Mouse (Mus musculus): Measurements from ENCODE around the gene Samsn1. TPM values are rescaled to one million over a fixed set of nuclear protein-coding genes. Genes with fewer than 3 reads are reported as not detected.

Gene Samsn1
- polyA plus RNA-seq, 1 experiment, result not detected

DNA sequence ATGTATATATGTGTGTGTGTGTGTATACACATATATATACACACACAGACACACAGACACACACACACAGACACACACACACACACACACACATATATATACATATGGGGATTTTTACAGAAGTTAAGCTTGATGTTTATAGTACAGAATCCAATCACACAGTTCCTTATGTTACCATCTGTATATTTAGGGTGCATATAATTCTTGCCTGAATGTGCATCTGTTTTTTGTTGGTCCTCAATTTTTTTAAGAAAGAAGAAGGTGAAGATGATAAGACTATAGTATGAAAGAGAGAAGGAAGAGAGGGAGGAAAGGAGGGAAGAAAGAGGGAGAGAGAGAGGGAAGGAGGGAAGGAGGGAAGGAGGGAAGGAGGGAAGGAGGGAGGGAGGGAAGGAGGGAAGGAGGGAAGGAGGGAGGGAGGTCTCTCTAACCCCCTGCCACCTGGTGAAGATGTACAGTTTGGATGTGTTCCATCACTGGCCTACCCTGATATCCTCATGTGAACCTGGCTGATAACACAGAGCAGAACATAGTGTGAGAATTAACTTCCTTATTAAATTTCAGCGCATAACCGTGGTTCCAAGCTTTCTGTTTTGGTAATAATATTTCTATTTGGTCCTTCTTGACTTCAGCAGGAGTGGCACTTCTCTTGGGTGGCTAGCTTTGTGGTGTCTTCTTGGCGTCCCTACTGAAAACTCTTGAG is 19.1 kb downstream of the Samsn1 start:
- TF ChIP-seq CTCF (IDR thresholded peaks at IDR 0.05; ENCODE audit: borderline replicate concordance, insufficient read depth, low read length) (no peak), POLR2A (IDR thresholded peaks at IDR 0.05; ENCODE audit: low read depth, low read length) (no peak)
- H3K27ac ChIP-seq (ENCODE audit: insufficient read depth, low read length), result no peak overlapping the region
- H3K4me3 ChIP-seq (ENCODE audit: insufficient read depth, low read length), result no peak overlapping the region
- no peaks in the 10 kb centered on the region for H3K4me1 ChIP-seq (ENCODE audit: control insufficient read depth, insufficient read depth, low read length)

DNA sequence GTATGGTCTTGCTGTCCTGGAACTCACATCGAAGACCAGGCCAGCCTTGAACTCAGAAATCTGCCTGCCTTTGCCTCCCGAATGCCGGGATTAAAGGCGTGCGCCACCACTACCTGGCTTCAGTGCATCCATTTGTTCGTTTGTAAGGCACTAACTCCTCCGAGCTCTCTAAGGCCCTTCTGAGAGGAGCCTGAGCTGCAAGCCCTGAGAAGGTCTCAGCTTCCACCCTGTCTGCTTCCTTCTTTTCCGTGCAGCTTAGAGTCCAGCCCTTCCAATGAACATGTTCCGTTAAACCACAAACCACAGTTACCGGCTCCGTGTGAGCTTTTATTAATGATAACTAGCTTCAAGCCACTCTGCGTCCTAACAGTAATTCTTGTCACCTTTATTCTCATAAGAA is 19.8 kb downstream of the Samsn1 start:
- TF ChIP-seq CTCF (IDR thresholded peaks at IDR 0.05; ENCODE audit: borderline replicate concordance, insufficient read depth, low read length), result no peak
- no peak for TF ChIP-seq POLR2A (IDR thresholded peaks at IDR 0.05; ENCODE audit: low read depth, low read length)
- no peak overlapping the region for H3K27ac ChIP-seq (ENCODE audit: insufficient read depth, low read length)
- no peaks in the 10 kb centered on the region for H3K4me1 ChIP-seq (ENCODE audit: control insufficient read depth, insufficient read depth, low read length)
- no peak overlapping the region for H3K4me3 ChIP-seq (ENCODE audit: insufficient read depth, low read length)

DNA sequence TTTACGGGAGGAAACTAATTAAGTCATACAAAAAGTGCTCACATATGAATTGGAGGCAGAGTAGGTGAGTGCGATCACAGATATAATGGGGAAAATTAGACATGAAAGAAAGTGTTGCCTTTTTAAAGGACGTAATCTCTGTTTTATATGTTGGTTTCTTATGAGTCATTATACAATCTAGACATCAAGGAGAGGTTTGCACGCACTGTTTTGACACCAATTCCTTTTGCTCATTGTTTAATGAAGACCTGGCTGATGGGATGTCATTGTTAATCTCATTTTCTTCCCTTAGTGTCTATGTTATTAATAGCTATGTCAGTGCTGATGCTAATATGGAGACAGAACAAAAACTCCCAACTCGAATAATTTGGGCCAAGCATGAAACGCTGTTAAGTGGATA is 20.3 kb downstream of the Samsn1 start:
- no peaks in the 10 kb centered on the region for H3K4me1 ChIP-seq (ENCODE audit: control insufficient read depth, insufficient read depth, low read length)
- no peak overlapping the region for H3K4me3 ChIP-seq (ENCODE audit: insufficient read depth, low read length)
- no peak overlapping the region for H3K27ac ChIP-seq (ENCODE audit: insufficient read depth, low read length)
- TF ChIP-seq POLR2A (IDR thresholded peaks at IDR 0.05; ENCODE audit: low read depth, low read length) (no peak), CTCF (IDR thresholded peaks at IDR 0.05; ENCODE audit: borderline replicate concordance, insufficient read depth, low read length) (no peak)

DNA sequence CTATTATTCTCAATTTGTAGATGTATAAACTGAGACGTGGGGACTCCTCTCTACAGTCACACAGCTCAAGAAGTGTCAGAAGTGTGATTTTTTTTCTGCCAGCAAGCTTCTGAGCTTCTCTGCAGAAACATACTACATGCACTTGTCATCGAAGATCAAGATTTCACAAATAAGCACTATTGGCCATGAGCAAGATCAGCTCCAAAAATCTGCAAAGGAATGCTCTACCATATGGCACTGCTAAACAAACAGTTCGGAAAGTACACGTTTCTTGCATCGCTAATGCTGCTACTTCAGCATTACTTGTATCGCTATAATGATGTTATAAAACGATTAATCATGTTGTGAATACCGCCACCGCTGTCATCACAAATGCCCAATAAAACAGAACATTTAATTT is 22.0 kb downstream of the Samsn1 start:
- TF ChIP-seq CTCF (IDR thresholded peaks at IDR 0.05; ENCODE audit: borderline replicate concordance, insufficient read depth, low read length) (no peak), POLR2A (IDR thresholded peaks at IDR 0.05; ENCODE audit: low read depth, low read length) (no peak)

DNA sequence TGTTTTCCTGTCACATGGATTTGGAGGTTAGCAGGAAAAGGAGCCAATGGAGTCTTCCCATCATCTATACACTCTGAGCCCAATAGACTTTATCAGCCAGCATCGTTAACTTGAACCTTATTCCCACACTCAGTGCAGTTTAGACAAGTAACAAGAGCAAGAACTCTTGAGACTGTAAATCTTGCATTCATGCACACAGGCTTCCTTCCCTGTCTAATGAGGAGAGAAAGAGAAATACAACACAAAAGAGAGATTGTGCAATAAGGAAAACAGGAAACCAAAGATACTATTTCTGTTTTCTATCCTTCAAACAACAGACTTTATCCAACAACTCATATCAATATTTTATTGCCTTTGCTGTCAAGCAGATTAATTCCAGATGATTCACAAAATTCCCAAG is 31.9 kb downstream of the Samsn1 start:
- Histone ChIP-seq H3K4me1 (ENCODE audit: control insufficient read depth, insufficient read depth, low read length) (no peaks in the 10 kb centered on the region), H3K4me3 (ENCODE audit: insufficient read depth, low read length) (no peak overlapping the region), H3K27ac (ENCODE audit: insufficient read depth, low read length) (no peak overlapping the region)
- TF ChIP-seq CTCF (IDR thresholded peaks at IDR 0.05; ENCODE audit: borderline replicate concordance, insufficient read depth, low read length) (no peak), POLR2A (IDR thresholded peaks at IDR 0.05; ENCODE audit: low read depth, low read length) (no peak)

More for the DNA sequence above, 22.0 kb downstream of the Samsn1 start:
- H3K4me1 ChIP-seq (ENCODE audit: control insufficient read depth, insufficient read depth, low read length), result no peaks in the 10 kb centered on the region
- no peak overlapping the region for H3K4me3 ChIP-seq (ENCODE audit: insufficient read depth, low read length)
- no peak overlapping the region for H3K27ac ChIP-seq (ENCODE audit: insufficient read depth, low read length)

DNA sequence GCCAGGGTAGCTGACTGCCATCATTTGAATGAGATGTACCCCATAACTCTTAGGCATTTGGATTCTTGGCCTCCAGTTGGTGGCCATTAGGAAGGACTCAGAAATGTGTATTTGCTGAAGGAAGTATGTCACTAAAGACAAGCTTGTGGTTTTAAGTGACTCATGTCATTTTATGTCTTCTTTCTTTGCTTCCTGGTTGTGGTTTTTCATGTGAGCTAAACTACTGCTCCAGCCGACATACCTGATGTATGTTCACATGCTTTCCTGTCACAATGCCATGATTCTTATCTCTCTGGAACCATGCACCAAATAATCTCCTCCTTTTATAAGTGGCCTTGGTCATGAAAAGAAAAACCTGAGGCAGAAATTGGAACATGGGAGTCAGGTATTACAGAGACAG is 38.2 kb downstream of the Samsn1 start:
- Histone ChIP-seq H3K4me1 (ENCODE audit: control insufficient read depth, insufficient read depth, low read length) (no peaks in the 10 kb centered on the region), H3K4me3 (ENCODE audit: insufficient read depth, low read length) (no peak overlapping the region), H3K27ac (ENCODE audit: insufficient read depth, low read length) (no peak overlapping the region)
- TF ChIP-seq CTCF (IDR thresholded peaks at IDR 0.05; ENCODE audit: borderline replicate concordance, insufficient read depth, low read length), result no peak
- TF ChIP-seq POLR2A (IDR thresholded peaks at IDR 0.05; ENCODE audit: low read depth, low read length), result no peak

DNA sequence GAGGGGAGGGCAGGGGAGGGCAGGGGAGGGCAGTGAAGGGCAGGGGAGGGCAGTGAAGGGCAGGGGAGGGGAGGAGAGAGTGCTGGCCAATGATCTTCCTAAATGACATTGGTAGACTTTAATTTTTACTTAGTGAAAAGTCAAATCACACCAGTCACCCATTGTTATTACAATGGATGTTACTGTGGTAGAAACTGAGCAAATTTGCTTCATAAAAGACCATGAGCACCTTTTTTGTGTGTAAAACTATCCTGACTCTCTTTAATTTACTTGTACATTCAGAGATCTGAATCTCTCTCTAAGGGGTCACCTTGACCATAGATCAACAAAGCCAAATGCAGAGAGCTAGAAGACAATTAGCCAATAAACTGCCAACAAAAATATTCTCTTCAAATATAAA is 42.7 kb downstream of the Samsn1 start:
- no peak for TF ChIP-seq CTCF (IDR thresholded peaks at IDR 0.05; ENCODE audit: borderline replicate concordance, insufficient read depth, low read length)
- no peak for TF ChIP-seq POLR2A (IDR thresholded peaks at IDR 0.05; ENCODE audit: low read depth, low read length)
- no peak overlapping the region for H3K4me3 ChIP-seq (ENCODE audit: insufficient read depth, low read length)
- no peaks in the 10 kb centered on the region for H3K4me1 ChIP-seq (ENCODE audit: control insufficient read depth, insufficient read depth, low read length)
- no peak overlapping the region for H3K27ac ChIP-seq (ENCODE audit: insufficient read depth, low read length)

DNA sequence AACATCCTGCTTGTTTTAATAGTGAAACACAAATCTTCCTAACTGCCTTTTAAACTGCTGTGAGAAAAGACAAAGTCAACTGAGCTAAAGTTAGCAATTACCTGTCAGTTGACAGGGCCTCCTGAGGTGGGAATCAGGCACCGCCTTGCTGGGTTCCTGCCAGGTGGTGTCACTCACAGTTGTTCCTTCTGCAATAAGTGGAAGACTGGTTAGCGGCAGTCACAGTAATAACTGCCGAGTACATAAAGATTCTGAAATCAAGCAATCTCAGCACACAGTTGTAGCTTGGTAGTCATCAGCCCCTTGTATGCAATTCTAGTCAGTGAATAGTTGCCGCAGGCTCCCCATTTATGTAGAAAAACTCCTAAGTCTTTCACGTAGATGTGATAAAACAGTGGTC is 44.3 kb downstream of the Samsn1 start:
- Histone ChIP-seq H3K27ac (ENCODE audit: insufficient read depth, low read length) (no peak overlapping the region), H3K4me3 (ENCODE audit: insufficient read depth, low read length) (no peak overlapping the region), H3K4me1 (ENCODE audit: control insufficient read depth, insufficient read depth, low read length) (no peaks in the 10 kb centered on the region)
- TF ChIP-seq POLR2A (IDR thresholded peaks at IDR 0.05; ENCODE audit: low read depth, low read length), result no peak
- TF ChIP-seq CTCF (IDR thresholded peaks at IDR 0.05; ENCODE audit: borderline replicate concordance, insufficient read depth, low read length), result no peak

DNA sequence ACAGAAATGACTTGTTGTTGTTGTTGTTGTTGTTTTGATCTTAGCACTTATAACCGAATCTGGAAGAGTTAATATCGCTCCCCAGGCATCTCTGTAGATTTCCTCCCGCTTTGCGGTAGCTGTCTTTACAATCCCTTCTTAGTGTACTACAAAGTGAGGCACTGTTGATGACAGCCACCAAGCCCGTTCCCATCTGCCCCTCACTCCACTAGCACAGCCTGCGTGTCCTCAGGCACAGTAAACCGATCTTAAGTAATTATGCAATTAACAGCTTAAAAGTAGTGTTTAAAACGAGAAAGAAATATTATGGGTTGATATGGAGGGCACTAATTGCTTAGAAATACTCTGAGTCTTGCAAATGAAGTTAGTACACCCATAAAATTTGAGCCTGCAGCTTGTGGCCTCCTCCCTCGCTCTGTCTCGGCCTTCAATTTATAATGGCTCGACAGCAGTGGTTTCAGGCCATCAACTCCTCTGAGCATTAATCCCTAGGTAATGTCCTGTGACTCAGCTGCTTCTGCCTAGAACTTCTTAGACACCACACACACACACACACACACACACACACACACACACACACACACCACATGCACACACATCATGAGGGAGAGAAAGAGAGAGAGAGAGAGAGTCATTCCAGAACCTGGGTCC is 46.3 kb downstream of the Samsn1 start:
- TF ChIP-seq CTCF (IDR thresholded peaks at IDR 0.05; ENCODE audit: borderline replicate concordance, insufficient read depth, low read length) (no peak), POLR2A (IDR thresholded peaks at IDR 0.05; ENCODE audit: low read depth, low read length) (no peak)

DNA sequence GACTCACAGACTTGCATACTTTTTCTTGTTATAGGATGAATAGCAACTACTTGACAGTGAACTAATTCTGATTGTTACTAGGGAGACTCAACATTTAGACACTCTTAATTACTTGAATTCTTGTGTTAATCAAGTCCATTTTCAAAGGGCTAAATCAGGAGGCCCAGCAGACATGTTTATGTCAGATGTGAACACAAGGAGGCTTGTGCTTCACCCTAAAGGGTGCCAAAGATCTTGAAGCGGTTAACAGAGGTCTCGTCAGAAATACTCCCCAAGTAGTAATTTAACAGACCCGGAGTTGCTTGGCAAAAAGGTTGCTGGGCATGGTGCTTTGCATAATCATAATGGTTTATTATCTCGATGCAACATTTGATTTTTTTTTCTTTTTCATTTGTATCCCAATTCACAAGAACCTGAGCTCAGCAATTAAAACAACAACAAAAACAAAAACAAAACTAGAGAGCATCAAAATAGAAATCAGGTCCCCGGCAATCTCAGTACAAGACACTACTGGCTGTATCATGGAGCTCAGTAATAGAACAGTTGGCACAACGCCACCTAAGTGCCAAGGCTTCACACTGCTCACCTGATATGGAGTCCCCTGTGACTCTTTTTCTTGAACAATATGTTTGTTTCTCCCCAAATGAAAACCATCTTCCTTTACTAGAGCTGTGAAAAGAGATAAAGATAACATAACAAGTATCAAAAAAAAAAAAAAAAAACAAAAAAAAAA is 51.6 kb downstream of the Samsn1 start:
- Histone ChIP-seq H3K27ac (ENCODE audit: insufficient read depth, low read length) (no peak overlapping the region), H3K4me1 (ENCODE audit: control insufficient read depth, insufficient read depth, low read length) (no peaks in the 10 kb centered on the region), H3K4me3 (ENCODE audit: insufficient read depth, low read length) (no peak overlapping the region)
- TF ChIP-seq CTCF (IDR thresholded peaks at IDR 0.05; ENCODE audit: borderline replicate concordance, insufficient read depth, low read length), result no peak
- TF ChIP-seq POLR2A (IDR thresholded peaks at IDR 0.05; ENCODE audit: low read depth, low read length), result no peak

More for the DNA sequence above, 46.3 kb downstream of the Samsn1 start:
- H3K27ac ChIP-seq (ENCODE audit: insufficient read depth, low read length), result no peak overlapping the region
- H3K4me3 ChIP-seq (ENCODE audit: insufficient read depth, low read length), result no peak overlapping the region
- H3K4me1 ChIP-seq (ENCODE audit: control insufficient read depth, insufficient read depth, low read length), result no peaks in the 10 kb centered on the region
